Mouse (Mus musculus): ENCODE data around the gene Krtap19-4.

GRCm38 (mm10) chr16:88874169-88874568 is 10.7 kb downstream of the Krtap19-4 start, which contains the start of gene Krtap19-2:
- no peak for TF ChIP-seq POLR2A (IDR thresholded peaks at IDR 0.05; ENCODE audit: extremely low read depth, insufficient read depth, low read length)
- TF ChIP-seq CTCF (IDR thresholded peaks at IDR 0.05; ENCODE audit: low read depth, low read length), result no peak

Measured in liver, adult 2 months (tissue).